Mouse (Mus musculus): ENCODE data around the gene Ephb1. TPM values are rescaled to one million over a fixed set of nuclear protein-coding genes. Genes with fewer than 3 reads are reported as not detected.

Ephb1 gene
- total RNA-seq, 2 experiments from 2014 or later, result 0.48 to 1.0 TPM

DNA sequence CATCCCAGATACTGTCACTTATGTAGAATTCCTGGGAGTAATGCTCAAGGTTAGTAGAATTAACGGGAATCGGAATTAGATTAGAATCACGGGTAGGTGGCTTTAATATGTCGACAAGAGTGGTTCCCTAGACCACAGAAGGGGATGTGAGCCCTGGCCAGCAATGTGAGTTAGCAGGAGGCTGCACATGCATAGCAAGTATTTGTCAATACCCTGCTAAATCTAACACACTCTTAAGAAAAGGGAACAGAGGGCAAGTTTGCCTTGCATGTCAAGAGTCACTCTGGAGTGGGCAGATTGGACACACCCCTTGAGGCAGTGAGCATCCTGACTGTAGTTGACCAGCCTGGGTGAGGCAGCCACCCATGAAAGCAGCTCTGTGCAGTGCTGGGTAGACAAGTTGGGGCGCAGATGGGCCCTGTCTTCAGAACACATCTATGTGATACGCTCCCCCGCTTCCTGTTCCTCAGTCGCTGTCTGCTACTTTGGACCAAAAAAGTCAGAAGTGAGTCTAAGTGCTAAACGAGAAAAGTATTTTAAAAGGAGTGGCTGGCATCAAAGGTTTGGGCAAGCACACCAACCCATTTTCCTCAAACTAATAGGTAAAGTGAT, 412.3 kb downstream of the Ephb1 start:
- Histone ChIP-seq H3K4me3 (no peak overlapping the region), H3K27ac (no peak overlapping the region)
- TF ChIP-seq CTCF (IDR thresholded peaks at IDR 0.05), result no peak
- no peak for DNase-seq
- intact Hi-C loops (cut with DNase I), result no loop called here

DNA sequence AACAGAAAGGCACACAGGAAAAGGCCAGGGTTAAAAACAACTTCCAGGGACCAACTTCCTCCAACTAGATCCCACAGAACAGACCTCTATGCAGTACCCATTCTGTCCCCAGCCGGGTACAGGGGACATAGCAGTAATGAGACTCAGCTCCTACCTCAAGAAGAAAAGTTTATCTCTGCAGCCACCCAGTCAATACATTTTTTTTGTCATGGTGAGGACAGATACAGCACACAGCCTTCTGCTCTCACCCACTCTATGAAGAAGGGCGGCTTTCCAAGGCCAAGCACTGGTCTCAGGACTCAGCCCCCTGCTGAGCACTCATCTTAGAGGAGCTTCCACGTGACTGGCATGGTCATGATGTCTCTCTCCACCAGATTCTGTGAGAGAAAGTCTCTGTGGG, 414.3 kb downstream of the Ephb1 start:
- H3K4me3 ChIP-seq, result no peak overlapping the region
- no peak for DNase-seq
- intact Hi-C loops (cut with DNase I), result no loop called here
- H3K27ac ChIP-seq, result no peak overlapping the region
- no peak for TF ChIP-seq CTCF (IDR thresholded peaks at IDR 0.05)

DNA sequence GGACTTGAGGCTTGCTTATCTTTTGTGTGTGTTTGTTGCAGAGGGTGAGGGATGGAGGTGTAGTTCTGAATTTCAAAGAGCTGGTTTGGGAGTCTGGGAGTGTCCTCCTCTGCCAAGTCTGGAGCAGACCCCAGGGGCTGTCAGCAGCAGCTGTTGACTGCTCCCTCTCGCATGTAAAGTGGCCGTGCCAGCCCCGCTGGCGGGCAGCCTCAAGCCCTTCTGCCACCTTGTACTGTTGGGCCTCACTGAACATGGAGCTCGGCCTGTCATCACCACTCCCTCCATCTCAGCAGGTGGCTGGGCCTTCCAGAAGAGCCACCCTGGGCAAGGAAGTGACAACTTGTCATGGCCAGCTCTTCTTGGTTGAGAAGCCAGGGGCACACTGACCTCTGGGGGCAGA, 415.5 kb downstream of the Ephb1 start:
- intact Hi-C loops (cut with DNase I), result no loop called here
- no peak for DNase-seq
- TF ChIP-seq CTCF (IDR thresholded peaks at IDR 0.05), result no peak
- Histone ChIP-seq H3K27ac (no peak overlapping the region), H3K4me3 (no peak overlapping the region)

DNA sequence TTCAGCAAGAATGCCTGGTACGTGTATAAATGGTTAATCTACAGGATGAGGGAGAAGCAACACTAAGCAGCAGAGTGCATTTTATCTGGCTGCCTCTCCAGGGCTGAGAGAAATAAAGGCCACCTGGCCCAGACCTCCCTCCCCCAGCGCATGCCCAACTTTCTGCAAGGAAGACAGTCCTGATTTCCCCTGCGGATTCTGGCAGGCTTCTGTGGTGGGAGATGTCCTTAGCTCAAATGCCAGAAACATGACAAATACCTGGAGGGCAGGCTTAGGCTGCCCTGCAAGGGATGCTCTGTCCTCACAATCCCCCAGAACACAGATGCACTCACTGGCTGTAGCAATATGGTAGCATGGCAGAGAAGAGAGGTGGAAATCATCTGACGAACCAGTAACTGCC, 416.4 kb downstream of the Ephb1 start:
- no peak overlapping the region for H3K4me3 ChIP-seq
- DNase-seq, result no peak
- H3K27ac ChIP-seq, result no peak overlapping the region
- TF ChIP-seq CTCF (IDR thresholded peaks at IDR 0.05), result no peak
- intact Hi-C loops (cut with DNase I), result no loop called here

DNA sequence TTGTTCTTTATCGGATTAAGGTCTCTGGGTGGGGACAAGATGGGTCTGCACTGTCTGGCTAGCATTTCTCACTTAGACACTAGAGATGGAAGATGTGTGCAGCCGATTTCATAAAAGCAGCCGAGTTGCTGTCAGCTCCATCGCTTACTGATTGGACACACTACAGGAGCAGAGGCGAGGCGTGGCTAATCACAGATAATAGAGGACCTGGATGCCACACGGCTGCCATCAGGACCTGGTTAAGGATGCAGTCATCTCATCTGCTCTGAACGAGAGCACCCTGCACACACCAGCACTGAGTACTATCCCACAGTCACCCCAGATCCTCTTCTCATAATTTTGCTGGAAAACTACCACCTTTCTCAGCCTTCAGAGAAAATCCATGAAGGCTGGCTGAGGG, 419.6 kb downstream of the Ephb1 start:
- intact Hi-C loops (cut with DNase I), result no loop called here
- no peak overlapping the region for H3K4me3 ChIP-seq
- no peak for DNase-seq
- no peak for TF ChIP-seq CTCF (IDR thresholded peaks at IDR 0.05)
- H3K27ac ChIP-seq, result no peak overlapping the region

DNA sequence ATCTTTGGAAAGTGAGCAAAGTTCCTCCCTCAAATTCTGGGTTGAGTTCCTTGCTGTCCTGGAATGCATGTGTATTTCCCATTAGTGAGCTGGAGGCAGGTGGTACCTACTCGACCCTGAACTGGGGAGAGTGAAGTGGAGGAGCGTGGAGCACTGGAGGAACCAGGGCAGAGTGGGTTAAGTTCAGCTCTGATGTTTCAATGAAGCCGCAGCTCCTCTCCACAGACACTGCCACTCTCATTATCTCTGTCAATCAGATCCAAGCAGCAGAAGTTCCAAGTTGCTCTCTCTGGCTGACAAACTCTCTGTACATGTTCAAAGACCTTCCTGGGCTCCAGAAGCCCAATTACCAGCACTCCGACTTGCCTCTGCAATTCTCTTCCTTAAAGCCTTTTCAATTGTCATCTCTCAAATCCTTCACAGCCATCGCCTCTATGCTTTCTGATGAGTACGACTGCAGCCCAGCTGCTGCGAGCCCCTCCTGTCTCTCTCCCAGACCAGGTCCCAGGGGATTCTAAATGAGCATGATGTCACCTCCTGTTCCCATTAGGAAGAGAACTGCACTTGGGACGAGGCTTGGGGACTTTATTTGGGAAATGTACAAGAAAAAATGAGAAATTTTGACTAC, 420.4 kb downstream of the Ephb1 start:
- H3K27ac ChIP-seq, result no peak overlapping the region
- TF ChIP-seq CTCF (IDR thresholded peaks at IDR 0.05), result no peak
- intact Hi-C loops (cut with DNase I), result no loop called here
- DNase-seq, result no peak
- H3K4me3 ChIP-seq, result no peak overlapping the region

DNA sequence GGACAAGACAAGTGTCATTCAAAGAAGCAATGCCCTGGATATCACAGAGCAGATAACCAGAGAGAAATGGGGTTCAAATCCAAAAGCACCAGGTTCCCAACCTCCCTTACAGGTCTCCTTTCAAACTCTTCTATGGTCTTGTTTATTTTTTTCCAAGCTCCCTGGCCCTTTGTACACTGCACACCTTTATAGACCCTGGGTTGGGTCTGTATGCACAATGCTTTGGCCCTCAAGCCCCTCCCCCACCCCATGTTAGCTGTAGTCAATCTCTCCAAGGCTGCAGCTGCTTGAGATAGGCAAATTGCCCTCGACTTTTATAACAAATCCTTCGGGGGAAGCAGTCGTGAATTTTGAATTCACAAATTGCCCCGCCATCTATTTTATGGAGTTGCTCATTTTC, 429.7 kb downstream of the Ephb1 start:
- Histone ChIP-seq H3K27ac (no peak overlapping the region), H3K4me3 (no peak overlapping the region)
- TF ChIP-seq CTCF (IDR thresholded peaks at IDR 0.05), result no peak
- DNase-seq, result no peak
- intact Hi-C loops (cut with DNase I), result loop anchor here (5.0 to 10.0 kb wide), 2 partner anchors 233 to 430 kb away; partner anchors contain the start of gene Ephb1

DNA sequence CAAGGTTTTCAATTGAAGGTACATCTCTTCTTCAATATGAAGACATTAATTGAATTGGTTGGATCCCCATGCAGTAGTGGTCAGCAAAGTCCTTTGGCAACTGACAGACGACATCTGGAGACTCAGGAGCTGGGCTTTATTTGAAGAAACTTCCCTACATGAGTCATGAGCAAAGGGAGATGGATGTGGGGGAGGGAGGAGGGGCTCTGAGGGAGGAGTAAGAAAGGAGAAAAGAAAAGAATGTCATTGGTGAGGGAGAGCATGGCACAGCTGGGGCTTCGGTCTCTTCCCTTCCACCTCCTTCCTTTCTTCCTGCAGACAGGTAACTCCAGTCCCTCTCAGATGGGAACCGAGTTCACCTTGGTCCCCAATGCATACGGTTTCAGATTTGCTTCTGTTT, 431.6 kb downstream of the Ephb1 start:
- Histone ChIP-seq H3K4me3 (no peak overlapping the region), H3K27ac (no peak overlapping the region)
- no peak for DNase-seq
- intact Hi-C loops (cut with DNase I), result loop anchor here (10.0 kb wide), 1 partner anchor 432 kb away; the partner anchor contains the start of gene Ephb1
- no peak for TF ChIP-seq CTCF (IDR thresholded peaks at IDR 0.05)

DNA sequence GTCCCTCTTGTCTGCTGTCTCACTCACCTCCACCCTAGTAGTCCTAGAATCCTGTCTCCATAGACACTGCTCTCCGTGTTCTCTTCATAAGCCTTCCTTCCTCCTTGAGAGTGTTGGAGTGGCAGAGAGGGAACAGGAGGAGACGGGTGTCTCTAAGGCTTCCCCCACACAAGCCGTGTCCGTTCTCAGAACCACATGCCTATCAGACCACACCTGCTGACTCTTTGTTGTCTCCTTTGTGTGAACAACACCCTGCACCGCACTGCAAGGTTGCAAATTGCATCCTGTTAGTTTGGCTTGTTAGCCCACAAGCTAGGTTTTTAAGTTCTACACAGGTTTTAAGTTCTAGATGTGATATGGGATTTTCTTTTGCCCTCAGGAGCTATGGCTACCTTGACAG, 435.2 kb downstream of the Ephb1 start:
- DNase-seq, result no peak
- no peak for TF ChIP-seq CTCF (IDR thresholded peaks at IDR 0.05)
- Histone ChIP-seq H3K4me3 (no peak overlapping the region), H3K27ac (no peak overlapping the region)
- intact Hi-C loops (cut with DNase I), result no loop called here

DNA sequence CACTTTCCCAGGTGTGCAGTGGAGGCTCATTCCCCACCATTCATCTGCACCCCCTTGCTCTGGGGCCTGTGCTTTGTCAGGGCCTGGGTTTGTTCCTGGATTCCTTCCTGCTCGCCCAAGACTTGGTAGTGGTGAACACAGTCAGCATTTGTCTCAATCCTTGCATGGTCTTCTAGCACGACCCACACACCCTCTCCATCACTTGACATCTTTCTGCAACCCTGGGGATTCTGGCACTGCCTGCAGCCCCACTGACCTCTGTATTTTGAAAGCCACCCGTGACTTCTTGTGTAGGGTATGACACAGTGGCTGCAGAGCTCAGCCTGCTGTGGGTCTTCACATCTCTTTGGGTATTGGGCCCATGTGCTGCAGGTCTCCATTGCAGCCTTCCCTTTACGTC, 435.7 kb downstream of the Ephb1 start:
- Histone ChIP-seq H3K27ac (no peak overlapping the region), H3K4me3 (no peak overlapping the region)
- intact Hi-C loops (cut with DNase I), result no loop called here
- TF ChIP-seq CTCF (IDR thresholded peaks at IDR 0.05), result no peak
- no peak for DNase-seq

DNA sequence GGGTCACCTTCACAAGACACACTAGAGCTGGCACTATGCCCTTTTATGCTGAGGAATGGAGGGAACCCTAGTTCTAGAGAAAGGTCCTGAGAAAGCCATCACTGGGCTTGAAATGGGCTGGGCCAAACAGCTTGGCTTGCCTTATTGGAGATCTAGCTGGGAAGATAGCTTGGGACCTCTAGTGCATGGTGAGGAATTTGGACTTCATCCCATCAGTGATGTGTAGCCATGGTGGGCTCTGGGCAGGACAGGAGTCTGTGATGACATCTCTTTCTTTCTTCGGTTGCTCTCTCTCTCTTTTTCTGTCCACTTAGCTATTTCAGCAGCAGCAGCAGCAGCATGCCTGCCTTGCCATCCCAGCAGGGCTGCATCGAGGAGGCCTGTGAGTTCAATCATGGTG, 439.4 kb downstream of the Ephb1 start:
- DNase-seq, result no peak
- no peak overlapping the region for H3K4me3 ChIP-seq
- intact Hi-C loops (cut with DNase I), result no loop called here
- H3K27ac ChIP-seq, result no peak overlapping the region
- no peak for TF ChIP-seq CTCF (IDR thresholded peaks at IDR 0.05)

DNA sequence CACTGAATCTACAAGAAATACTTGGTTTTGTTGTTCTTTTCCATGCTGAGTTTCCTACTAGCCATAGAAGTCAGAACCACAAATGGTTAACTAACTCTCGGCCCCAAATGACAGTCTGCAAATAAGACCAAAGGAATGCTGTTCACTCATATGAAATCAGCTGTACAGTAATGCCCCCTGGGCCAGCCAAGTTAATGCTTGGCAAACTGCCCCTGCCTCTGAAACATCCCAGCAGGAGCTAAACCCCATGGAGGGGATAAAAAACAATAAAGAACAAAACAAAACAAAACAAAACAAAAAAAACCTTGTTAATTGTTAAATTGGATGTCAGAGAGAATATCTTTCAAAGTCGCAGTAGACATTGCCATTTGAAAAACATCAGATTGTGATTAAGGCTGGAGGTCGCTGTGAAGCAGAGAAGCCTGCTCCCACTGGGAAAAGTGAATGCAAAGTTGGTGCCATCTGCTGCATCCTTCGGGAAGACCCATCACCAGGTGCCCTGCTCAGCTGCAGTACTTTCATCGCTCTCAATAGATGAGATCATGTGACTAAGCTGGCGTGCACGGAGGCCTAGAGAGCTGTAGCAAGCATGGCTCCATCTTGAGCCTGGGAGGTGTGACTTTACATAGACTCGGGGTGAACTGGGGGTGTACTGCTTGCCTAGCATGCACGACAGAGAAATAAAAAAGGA, 443.2 kb downstream of the Ephb1 start:
- DNase-seq, result no peak
- no peak overlapping the region for H3K4me3 ChIP-seq
- intact Hi-C loops (cut with DNase I), result no loop called here
- H3K27ac ChIP-seq, result no peak overlapping the region
- no peak for TF ChIP-seq CTCF (IDR thresholded peaks at IDR 0.05)

DNA sequence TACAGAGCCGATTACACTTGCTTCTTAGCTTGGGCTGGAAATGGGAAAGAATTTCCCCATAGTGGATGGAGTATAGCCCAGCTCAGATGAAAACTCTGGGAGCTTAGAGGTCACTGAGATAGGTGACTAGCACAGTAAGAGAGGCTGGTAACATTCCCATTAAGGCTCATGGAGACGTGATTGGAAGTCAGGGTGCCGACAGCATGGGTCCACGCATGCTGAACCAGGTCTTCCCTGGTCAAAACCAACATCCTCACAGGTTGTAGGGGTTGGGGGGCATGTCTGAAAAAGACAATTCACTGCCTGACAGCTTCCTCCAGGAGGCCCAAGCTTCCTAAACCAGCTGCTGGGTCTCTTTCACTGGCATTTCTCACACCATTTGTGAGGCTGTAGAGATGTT, 445.0 kb downstream of the Ephb1 start:
- Histone ChIP-seq H3K4me3 (no peak overlapping the region), H3K27ac (no peak overlapping the region)
- intact Hi-C loops (cut with DNase I), result no loop called here
- no peak for DNase-seq
- TF ChIP-seq CTCF (IDR thresholded peaks at IDR 0.05), result no peak

Data from gastrocnemius, adult 2 months (tissue).